Mouse (Mus musculus): ENCODE measurements around the gene Smim10l2a.

GRCm38 (mm10) chrX:56380852-56381251, 6.5 kb downstream of the Smim10l2a start:
- TF ChIP-seq POLR2A (IDR thresholded peaks at IDR 0.05; ENCODE audit: extremely low read depth, insufficient read depth, low read length) = no peak
- TF ChIP-seq CTCF (IDR thresholded peaks at IDR 0.05; ENCODE audit: low read depth, low read length) = no peak
